Mouse (Mus musculus) brain, embryonic 14.5 days (tissue): ENCODE data around the gene Ccdc130.

ENCODE experiments used
- CTCF ChIP-seq: fragments of 200-500 bp; IDR thresholded peaks from 2 replicates; pipeline ENCODE4 v1.5.1; 2012; ENCODE audit warnings: inconsistent platforms, mild to moderate bottlenecking, moderate library complexity, borderline replicate concordance; ENCODE audit not compliant: insufficient read depth, insufficient read length; ENCODE audit errors: extremely low read depth
- POLR2A ChIP-seq: fragments of 200-500 bp; IDR thresholded peaks from 2 replicates; pipeline ENCODE4 v1.6.1; 2012; ENCODE audit warnings: mild to moderate bottlenecking, inconsistent platforms, borderline replicate concordance; ENCODE audit not compliant: poor library complexity, insufficient read depth, insufficient read length, severe bottlenecking; ENCODE audit errors: extremely low read depth

DNA sequence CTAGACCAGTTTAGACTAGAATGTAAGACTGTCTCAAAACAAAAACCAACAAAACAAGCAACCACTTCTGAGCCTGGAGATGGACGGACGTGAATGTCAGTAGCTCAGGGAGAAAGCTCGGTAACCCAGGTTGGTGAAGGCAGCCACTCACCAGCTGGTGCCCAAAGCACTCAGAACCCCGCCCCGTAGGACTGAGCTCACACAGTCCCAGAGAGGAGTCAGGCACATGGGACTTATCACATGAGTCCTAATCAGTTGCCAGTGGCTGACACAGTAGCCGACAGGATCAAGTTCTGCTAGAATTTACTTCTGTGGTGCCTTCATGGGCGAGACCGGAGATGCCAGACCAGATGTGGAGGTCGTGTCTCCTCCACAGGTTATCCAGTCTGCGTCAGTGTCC, 10.6 kb upstream of the Ccdc130 start:
- TF ChIP-seq CTCF = no peak
- TF ChIP-seq POLR2A = no peak
